Mouse (Mus musculus) MEL (cell line): ENCODE data around the gene Srgap1. TPM values are rescaled to one million over a fixed set of nuclear protein-coding genes. Genes with fewer than 3 reads are reported as not detected.

ENCODE experiments used
- DNase-seq: peaks from one replicate; pipeline ENCODE4 v3.0.0; 2011; ENCODE audit warnings: low read depth, low spot score
- H3K27ac ChIP-seq: 2 replicates; pipeline ENCODE4 v1.5.1; 2012; ENCODE audit warnings: low read depth, mild to moderate bottlenecking, control low read depth, low read length, moderate library complexity; ENCODE audit not compliant: control insufficient read depth
- H3K27me3 ChIP-seq, 2 experiments: fragments of 150-350 bp in 1 of 2; sonication (generic) in 1 of 2; 2 replicates each; pipeline ENCODE4 v1.6.1; 2012; ENCODE audit warnings: low read length in 2 of 2, mild to moderate bottlenecking in 2 of 2, improper control_type of control experiment in 1 of 2, moderate library complexity in 1 of 2; ENCODE audit not compliant: insufficient read depth in 2 of 2, control insufficient read depth in 1 of 2
- H3K36me3 ChIP-seq, 2 experiments: 2 replicates each; pipeline ENCODE4 v1.6.1; 2012 to 2014; ENCODE audit warnings: low read length in 2 of 2, improper control_type of control experiment in 1 of 2, inconsistent platforms in 1 of 2, mild to moderate bottlenecking in 1 of 2; ENCODE audit not compliant: insufficient read depth in 2 of 2, control insufficient read depth in 1 of 2
- H3K4me1 ChIP-seq, 2 experiments: fragments of 150-350 bp in 1 of 2; sonication (generic) in 1 of 2; 2 replicates each; pipeline ENCODE4 v1.6.1; 2012; ENCODE audit warnings: low read length in 2 of 2, improper control_type of control experiment in 1 of 2, mild to moderate bottlenecking in 1 of 2; ENCODE audit not compliant: insufficient read depth in 2 of 2, control insufficient read depth in 1 of 2
- H3K4me3 ChIP-seq, 2 experiments: fragments of 150-350 bp in 1 of 2; sonication (generic) in 1 of 2; 2 replicates each; pipeline ENCODE4 v1.5.1; 2012; ENCODE audit warnings: low read depth in 2 of 2, low read length in 2 of 2, mild to moderate bottlenecking in 2 of 2, moderate library complexity in 2 of 2, control low read depth in 1 of 2, improper control_type of control experiment in 1 of 2; ENCODE audit not compliant: control insufficient read depth in 1 of 2, insufficient read depth in 1 of 2
- H3K79me2 ChIP-seq: 2 replicates; pipeline ENCODE4 v1.6.1; 2012; ENCODE audit warnings: mild to moderate bottlenecking, low read length, moderate library complexity; ENCODE audit not compliant: control insufficient read depth, poor library complexity, insufficient read depth
- H3K9ac ChIP-seq: 2 replicates; pipeline ENCODE4 v1.6.1; 2012; ENCODE audit warnings: low read depth, mild to moderate bottlenecking, control low read depth, low read length, moderate library complexity; ENCODE audit not compliant: control insufficient read depth, poor library complexity, severe bottlenecking
- H3K9me3 ChIP-seq: fragments of 150-350 bp; sonication (generic); replicated peaks from 2 replicates; pipeline ENCODE4 v1.6.1; 2012; ENCODE audit warnings: mild to moderate bottlenecking, low read length, improper control_type of control experiment, moderate library complexity; ENCODE audit not compliant: insufficient read depth
- BHLHE40 ChIP-seq: IDR thresholded peaks from 2 replicates; pipeline ENCODE4 v1.6.1; 2012; ENCODE audit warnings: low read depth, mild to moderate bottlenecking, inconsistent platforms, low read length, improper control_type of control experiment, borderline replicate concordance
- CHD1 ChIP-seq: IDR thresholded peaks from 2 replicates; pipeline ENCODE4 v1.6.1; 2012; ENCODE audit warnings: low read depth, mild to moderate bottlenecking, inconsistent platforms, low read length, improper control_type of control experiment
- CHD2 ChIP-seq: IDR thresholded peaks from 2 replicates; pipeline ENCODE4 v1.6.1; 2011; ENCODE audit warnings: low read length, improper control_type of control experiment
- CTCF ChIP-seq, 3 experiments: IDR thresholded peaks in 2 of 3; conservative IDR thresholded peaks in 1 of 3; 2 replicates each; pipeline ENCODE4 v1.5.1; 2011 to 2012; ENCODE audit warnings: low read length in 3 of 3, low read depth in 2 of 3, mild to moderate bottlenecking in 2 of 3, improper control_type of control experiment in 1 of 3, inconsistent platforms in 1 of 3, mixed read lengths in 1 of 3, moderate library complexity in 1 of 3; ENCODE audit not compliant: control insufficient read depth in 1 of 3, insufficient read depth in 1 of 3, poor library complexity in 1 of 3, severe bottlenecking in 1 of 3
- E2F4 ChIP-seq: IDR thresholded peaks from 2 replicates; pipeline ENCODE4 v1.6.1; 2011; ENCODE audit warnings: low read depth, low read length, improper control_type of control experiment, borderline replicate concordance
- ELF1 ChIP-seq: IDR thresholded peaks from 2 replicates; pipeline ENCODE4 v1.6.1; 2014; ENCODE audit warnings: low read depth, mild to moderate bottlenecking, inconsistent platforms, low read length, improper control_type of control experiment, moderate library complexity
- EP300 ChIP-seq, 2 experiments: IDR thresholded peaks; 2 replicates each; pipeline ENCODE4 v1.6.1; 2011; ENCODE audit warnings: improper control_type of control experiment in 2 of 2, low read length in 2 of 2, low read depth in 1 of 2, mild to moderate bottlenecking in 1 of 2
- ETS1 ChIP-seq: IDR thresholded peaks from 2 replicates; pipeline ENCODE4 v1.6.1; 2012; ENCODE audit warnings: low read depth, mild to moderate bottlenecking, inconsistent platforms, low read length, improper control_type of control experiment, moderate library complexity
- GABPA ChIP-seq: IDR thresholded peaks from 2 replicates; pipeline ENCODE4 v1.6.1; 2012; ENCODE audit warnings: low read depth, mild to moderate bottlenecking, inconsistent platforms, low read length, improper control_type of control experiment, moderate library complexity
- GATA1 ChIP-seq: IDR thresholded peaks from 2 replicates; pipeline ENCODE4 v1.6.1; 2011; ENCODE audit warnings: low read depth, low read length, improper control_type of control experiment
- HCFC1 ChIP-seq: IDR thresholded peaks from 2 replicates; pipeline ENCODE4 v1.6.1; 2012; ENCODE audit warnings: low read depth, mild to moderate bottlenecking, inconsistent platforms, low read length, improper control_type of control experiment, moderate library complexity
- JUND ChIP-seq: IDR thresholded peaks from 2 replicates; pipeline ENCODE4 v1.6.1; 2011; ENCODE audit warnings: low read depth, mild to moderate bottlenecking, improper control_type of control experiment, low read length
- KAT2A ChIP-seq: conservative IDR thresholded peaks from 2 replicates; pipeline ENCODE4 v1.6.1; 2012; ENCODE audit warnings: low read depth, low read length, improper control_type of control experiment, inconsistent platforms
- MAFK ChIP-seq: IDR thresholded peaks from 2 replicates; pipeline ENCODE4 v1.6.1; 2011; ENCODE audit warnings: low read depth, mild to moderate bottlenecking, low read length, improper control_type of control experiment, borderline replicate concordance
- MAX ChIP-seq: IDR thresholded peaks from 2 replicates; pipeline ENCODE4 v1.6.1; 2011; ENCODE audit warnings: low read length, improper control_type of control experiment
- MAZ ChIP-seq: IDR thresholded peaks from 2 replicates; pipeline ENCODE4 v1.6.1; 2012; ENCODE audit warnings: low read depth, mild to moderate bottlenecking, inconsistent platforms, low read length, improper control_type of control experiment
- MEF2A ChIP-seq: IDR thresholded peaks from 2 replicates; pipeline ENCODE4 v1.6.1; 2014; ENCODE audit warnings: low read depth, mild to moderate bottlenecking, inconsistent platforms, low read length, improper control_type of control experiment; ENCODE audit not compliant: poor library complexity, insufficient replicate concordance, severe bottlenecking; ENCODE audit errors: extremely low read depth
- MXI1 ChIP-seq: IDR thresholded peaks from 2 replicates; pipeline ENCODE4 v1.6.1; 2011; ENCODE audit warnings: mild to moderate bottlenecking, low read depth, low read length, improper control_type of control experiment
- MYB ChIP-seq: IDR thresholded peaks from 2 replicates; pipeline ENCODE4 v1.6.1; 2011; ENCODE audit warnings: mild to moderate bottlenecking, low read depth, low read length, improper control_type of control experiment
- MYC ChIP-seq: IDR thresholded peaks from 2 replicates; pipeline ENCODE4 v1.6.1; 2011; ENCODE audit warnings: low read depth, mild to moderate bottlenecking, low read length, improper control_type of control experiment, moderate library complexity
- NELFE ChIP-seq: IDR thresholded peaks from 2 replicates; pipeline ENCODE4 v1.6.1; 2011; ENCODE audit warnings: low read depth, low read length, improper control_type of control experiment
- NRF1 ChIP-seq: IDR thresholded peaks from 2 replicates; pipeline ENCODE4 v1.6.1; 2014; ENCODE audit warnings: low read depth, mild to moderate bottlenecking, inconsistent platforms, low read length, improper control_type of control experiment, moderate library complexity; ENCODE audit not compliant: poor library complexity, insufficient read depth, severe bottlenecking
- POLR2A ChIP-seq, 2 experiments: IDR thresholded peaks; 2 replicates each; pipeline ENCODE4 v1.6.1; 2011 to 2012; ENCODE audit warnings: low read length in 2 of 2, mild to moderate bottlenecking in 2 of 2, control low read depth in 1 of 2, improper control_type of control experiment in 1 of 2, low read depth in 1 of 2, moderate library complexity in 1 of 2; ENCODE audit not compliant: control insufficient read depth in 1 of 2, insufficient read depth in 1 of 2, poor library complexity in 1 of 2
- POLR2AphosphoS2 ChIP-seq: IDR thresholded peaks from 2 replicates; pipeline ENCODE4 v1.6.1; 2011; ENCODE audit warnings: low read length, improper control_type of control experiment
- POLR2AphosphoS5 ChIP-seq: IDR thresholded peaks from 2 replicates; pipeline ENCODE4 v1.6.1; 2012; ENCODE audit warnings: low read depth, borderline replicate concordance, mild to moderate bottlenecking, inconsistent platforms, low read length, moderate library complexity, mixed read lengths
- RAD21 ChIP-seq: IDR thresholded peaks from 2 replicates; pipeline ENCODE4 v1.6.1; 2011; ENCODE audit warnings: mild to moderate bottlenecking, low read depth, low read length, improper control_type of control experiment
- RCOR1 ChIP-seq: IDR thresholded peaks from 2 replicates; pipeline ENCODE4 v1.6.1; 2012; ENCODE audit warnings: low read depth, mild to moderate bottlenecking, inconsistent platforms, low read length, improper control_type of control experiment
- SIN3A ChIP-seq: IDR thresholded peaks from 2 replicates; pipeline ENCODE4 v1.6.1; 2012; ENCODE audit warnings: low read length, improper control_type of control experiment, inconsistent platforms
- SMC3 ChIP-seq: IDR thresholded peaks from 2 replicates; pipeline ENCODE4 v1.6.1; 2011; ENCODE audit warnings: low read depth, low read length, improper control_type of control experiment
- TAL1 ChIP-seq: IDR thresholded peaks from 2 replicates; pipeline ENCODE4 v1.6.1; 2012; ENCODE audit warnings: mild to moderate bottlenecking, inconsistent platforms, low read length, moderate library complexity, mixed read lengths
- TBP ChIP-seq: IDR thresholded peaks from 2 replicates; pipeline ENCODE4 v1.8.0; 2011; ENCODE audit warnings: low read depth, low read length, improper control_type of control experiment
- TCF12 ChIP-seq: IDR thresholded peaks from 2 replicates; pipeline ENCODE4 v1.6.1; 2014; ENCODE audit warnings: low read depth, mild to moderate bottlenecking, inconsistent platforms, low read length, improper control_type of control experiment, moderate library complexity
- UBTF ChIP-seq: IDR thresholded peaks from 2 replicates; pipeline ENCODE4 v1.6.1; 2012; ENCODE audit warnings: low read depth, mild to moderate bottlenecking, inconsistent platforms, low read length, improper control_type of control experiment, moderate library complexity, borderline replicate concordance; ENCODE audit not compliant: insufficient read depth
- USF1 ChIP-seq: IDR thresholded peaks from 2 replicates; pipeline ENCODE4 v1.6.1; 2014; ENCODE audit warnings: low read depth, mild to moderate bottlenecking, inconsistent platforms, low read length, improper control_type of control experiment, moderate library complexity
- USF2 ChIP-seq, 2 experiments: IDR thresholded peaks; 2 replicates each; pipeline ENCODE4 v1.6.1; 2011 to 2012; ENCODE audit warnings: improper control_type of control experiment in 2 of 2, low read length in 2 of 2, borderline replicate concordance in 1 of 2, inconsistent platforms in 1 of 2, low read depth in 1 of 2, mild to moderate bottlenecking in 1 of 2; ENCODE audit not compliant: insufficient read depth in 1 of 2
- ZC3H11A ChIP-seq: IDR thresholded peaks from 2 replicates; pipeline ENCODE4 v1.6.1; 2012; ENCODE audit warnings: low read depth, mild to moderate bottlenecking, inconsistent platforms, low read length, improper control_type of control experiment
- ZMIZ1 ChIP-seq: IDR thresholded peaks from 2 replicates; pipeline ENCODE4 v1.6.1; 2012; ENCODE audit warnings: low read depth, mild to moderate bottlenecking, inconsistent platforms, low read length, improper control_type of control experiment, moderate library complexity
- ZNF384 ChIP-seq: IDR thresholded peaks from 2 replicates; pipeline ENCODE4 v1.6.1; 2012; ENCODE audit warnings: low read depth, mild to moderate bottlenecking, inconsistent platforms, low read length, improper control_type of control experiment
- polyA plus RNA-seq, 2 experiments: library from polyadenylated mRNA; stranded (reverse) in 1 of 2; unstranded in 1 of 2; fragments of >175 nt in 1 of 2; fragments of >200 nt in 1 of 2; gene quantifications; 2 replicates each; pipeline versions ENCODE4 v1.2.1 to v1.2.4; 2012; ENCODE audit warnings: low replicate concordance in 2 of 2, low read depth in 1 of 2; ENCODE audit not compliant: insufficient read length in 2 of 2, insufficient read depth in 1 of 2, missing spikeins in 1 of 2
- total RNA-seq: library from RNA; depleted of rRNA; stranded (reverse); fragments of 300-350 nt; gene quantifications from 2 replicates; pipeline ENCODE4 v1.2.3, GENCODE M21; 2012

The Srgap1 gene
- total and polyA plus RNA-seq, 3 experiments, result not detected

DNA sequence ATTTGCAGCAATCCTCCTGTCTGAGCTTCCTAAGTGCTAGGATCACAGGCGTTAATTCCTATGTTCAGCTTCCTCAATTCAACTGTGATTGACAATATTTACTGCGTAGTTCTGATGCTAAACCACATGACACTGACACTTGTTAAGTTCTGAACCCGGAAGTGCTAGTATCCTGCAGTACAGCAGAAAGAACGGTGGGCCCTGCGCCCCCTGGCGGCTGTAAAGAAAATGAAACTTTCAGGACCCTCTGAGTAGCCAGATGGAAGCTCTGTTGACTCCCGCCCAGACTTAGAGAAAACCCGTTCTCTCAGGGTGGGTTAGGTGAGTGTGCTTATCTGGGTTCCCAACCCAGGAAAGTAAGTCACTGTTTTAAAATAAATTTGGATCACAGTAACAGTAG, 7.4 kb upstream of the Srgap1 start:
- no peaks in the 10 kb centered on the region for H3K4me1 ChIP-seq
- H3K36me3 ChIP-seq, result no peaks in the 10 kb centered on the region
- H3K79me2 ChIP-seq, result no peaks in the 10 kb centered on the region
- H3K4me3 ChIP-seq, result peak overlapping the region; percentile 21; a peak in 2 of 4 replicates
- no peaks in the 10 kb centered on the region for H3K9me3 ChIP-seq
- peak; percentile 86 for DNase-seq
- no peak overlapping the region for H3K27ac ChIP-seq
- no peaks in the 10 kb centered on the region for H3K27me3 ChIP-seq
- peak overlapping the region; percentile 19; the same call in 1 of the 2 replicates for H3K9ac ChIP-seq
- TF ChIP-seq MAFK (no peak), MAZ (no peak), ZNF384 (no peak), NRF1 (no peak), MYC (peak; percentile 45; the same call in 1 of the 2 replicates), USF1 (peak; percentile 76), EP300 (IDR thresholded peaks at IDR 0.05; ENCODE audit: low read depth in 1 of 2, low read length in 2 of 2) (no peak), E2F4 (no peak), GABPA (no peak), GATA1 (no peak), MEF2A (no peak), RCOR1 (no peak), ETS1 (no peak), ELF1 (peak; percentile 99), MYB (no peak), POLR2AphosphoS5 (no peak), NELFE (no peak), KAT2A (no peak), POLR2A (IDR thresholded peaks at IDR 0.05; ENCODE audit: control insufficient read depth in 1 of 2, insufficient read depth in 1 of 2, low read depth in 1 of 2, low read length in 2 of 2, poor library complexity in 1 of 2) (no peak), JUND (no peak), CHD2 (no peak), MXI1 (peak; percentile 55; the same call in 1 of the 2 replicates), UBTF (no peak), RAD21 (peak; percentile 57), TAL1 (no peak), ZC3H11A (peak; percentile 28; the same call in 1 of the 2 replicates), SMC3 (peak; percentile 83), CHD1 (no peak), ZMIZ1 (no peak), CTCF (IDR thresholded peaks at IDR 0.05 in 2 of 3, conservative IDR thresholded peaks at IDR 0.05 in 1 of 3; ENCODE audit: control insufficient read depth in 1 of 3, insufficient read depth in 1 of 3, low read depth in 2 of 3, low read length in 3 of 3, poor library complexity in 1 of 3, severe bottlenecking in 1 of 3) (peak; percentile 72 to 87 (median 85)), HCFC1 (peak; percentile 68), USF2 (IDR thresholded peaks at IDR 0.05; ENCODE audit: borderline replicate concordance in 1 of 2, insufficient read depth in 1 of 2, low read depth in 1 of 2, low read length in 2 of 2) (no peak), TBP (no peak), MAX (0 out of 2 replicates have a peak, but pooled peaks have one; percentile 20), POLR2AphosphoS2 (no peak), TCF12 (no peak), BHLHE40 (no peak), SIN3A (peak; percentile 84)
